Mouse (Mus musculus): ENCODE results near the gene Gm49630. TPM values are rescaled to one million over a fixed set of nuclear protein-coding genes. Genes with fewer than 3 reads are reported as not detected.
"Not testable (repeated sequence)": the region's sequence is repeated elsewhere in the genome, so short reads cannot be mapped to it uniquely, and the experiment has no call there.

Gm49630 gene
- polyA plus RNA-seq, 1 experiment from 2014 or later: not detected

DNA sequence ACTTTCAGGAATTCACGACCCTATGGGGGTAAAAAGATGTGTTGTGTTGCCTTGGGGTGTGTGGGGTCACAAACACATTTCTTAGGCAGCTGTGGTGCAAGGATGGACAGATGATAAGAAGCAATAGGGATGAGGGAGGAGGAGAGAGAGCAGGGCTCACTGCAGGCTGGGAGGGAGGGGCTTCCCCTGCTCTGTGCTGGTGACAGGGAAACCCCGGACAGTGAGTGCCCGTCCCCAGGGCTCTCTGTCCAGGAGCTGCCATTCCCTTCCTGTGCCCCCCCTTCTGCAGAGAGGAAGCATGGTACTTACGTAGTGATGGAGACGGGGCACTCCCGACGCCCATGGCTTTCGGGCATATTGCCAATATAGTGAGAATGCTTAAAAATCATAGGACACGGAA lies 34.4 kb downstream of the Gm49630 start:
- H3K4me1 ChIP-seq (ENCODE audit: control insufficient read depth, insufficient read depth, low read length); H3K4me2 ChIP-seq (ENCODE audit: low read depth, low read length); H3K9ac ChIP-seq (ENCODE audit: low read length); H3K9me3 ChIP-seq (replicated peaks; ENCODE audit: control insufficient read depth, low read length); ATAC-seq (ENCODE audit: insufficient read depth, low FRiP score); H3K36me3 ChIP-seq (ENCODE audit: control insufficient read depth, insufficient read depth, low read length); H3K27ac ChIP-seq (ENCODE audit: low read length); H3K4me3 ChIP-seq (replicated peaks; ENCODE audit: low read length); H3K27me3 ChIP-seq (ENCODE audit: control insufficient read depth, insufficient read depth, low read length): not testable (repeated sequence)
- WGBS: 65% methylated on average over 7 of the region's 9 CpGs

DNA sequence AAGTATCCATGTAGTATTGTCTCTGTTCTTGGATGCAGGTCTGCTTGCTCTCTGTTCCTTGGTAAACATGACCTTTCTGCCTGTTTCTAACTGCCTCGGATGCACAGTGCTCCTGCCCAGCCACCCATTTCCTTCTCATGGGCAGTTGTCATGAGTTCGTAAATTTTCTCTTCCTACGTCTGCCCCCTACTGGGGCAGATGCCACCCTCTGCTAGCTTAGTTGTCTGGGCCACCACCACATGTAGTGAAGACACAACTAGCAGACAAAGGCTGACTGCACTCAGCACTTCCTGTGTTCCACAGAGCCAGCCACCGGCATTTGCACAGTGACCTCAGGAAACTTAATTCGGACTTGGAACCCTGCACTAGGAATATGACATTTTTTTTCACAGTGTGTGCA lies 39.0 kb downstream of the Gm49630 start:
- H3K27ac ChIP-seq (ENCODE audit: low read length); H3K9ac ChIP-seq (ENCODE audit: low read length); H3K4me3 ChIP-seq (replicated peaks; ENCODE audit: low read length); H3K9me3 ChIP-seq (replicated peaks; ENCODE audit: control insufficient read depth, low read length); H3K36me3 ChIP-seq (ENCODE audit: control insufficient read depth, insufficient read depth, low read length); H3K4me1 ChIP-seq (ENCODE audit: control insufficient read depth, insufficient read depth, low read length); H3K27me3 ChIP-seq (ENCODE audit: control insufficient read depth, insufficient read depth, low read length); ATAC-seq (ENCODE audit: insufficient read depth, low FRiP score); H3K4me2 ChIP-seq (ENCODE audit: low read depth, low read length): not testable (repeated sequence)
- WGBS: 66% methylated on average over 3 of the region's 5 CpGs

- WGBS: 31% methylated on average over 4 of the region's 8 CpGs
- not testable (repeated sequence) for H3K27ac ChIP-seq (ENCODE audit: low read length)
Measured at GRCm38 (mm10) chr17:7326415-7326814, 45.4 kb downstream of the Gm49630 start.

DNA sequence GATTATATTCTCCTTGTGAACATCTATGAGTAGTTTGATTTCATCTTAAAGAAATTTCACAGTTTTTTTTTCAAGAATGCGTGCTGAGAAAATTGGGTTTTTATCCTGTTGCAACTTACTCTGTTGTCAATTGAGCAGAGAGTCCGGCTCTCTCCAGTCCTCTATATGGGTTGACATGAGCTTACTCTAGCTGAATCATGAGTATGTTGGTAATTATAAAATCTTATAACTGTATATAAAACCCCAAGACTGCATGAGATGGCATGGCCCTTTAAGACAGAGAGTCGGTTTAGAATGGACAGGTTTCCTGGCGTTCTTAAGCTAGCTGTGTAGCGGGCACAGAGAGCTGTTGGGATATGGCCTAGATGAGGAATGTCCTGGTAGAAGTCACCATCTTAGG lies 47.4 kb downstream of the Gm49630 start, which contains the start of gene Tcp10a:
Gene Tcp10a, plus strand, starts transcription at position 301 of the 400 bp plus-strand sequence.
- H3K4me2 ChIP-seq (ENCODE audit: low read depth, low read length); H3K27ac ChIP-seq (ENCODE audit: low read length); ATAC-seq (ENCODE audit: insufficient read depth, low FRiP score); H3K36me3 ChIP-seq (ENCODE audit: control insufficient read depth, insufficient read depth, low read length); H3K9me3 ChIP-seq (replicated peaks; ENCODE audit: control insufficient read depth, low read length); H3K4me1 ChIP-seq (ENCODE audit: control insufficient read depth, insufficient read depth, low read length); H3K9ac ChIP-seq (ENCODE audit: low read length); H3K27me3 ChIP-seq (ENCODE audit: control insufficient read depth, insufficient read depth, low read length); H3K4me3 ChIP-seq (replicated peaks; ENCODE audit: low read length): not testable (repeated sequence)
- WGBS: 88% methylated on average over 3 of the region's 5 CpGs

More at GRCm38 (mm10) chr17:7326415-7326814, 45.4 kb downstream of the Gm49630 start:
- not testable (repeated sequence) for H3K4me3 ChIP-seq (replicated peaks; ENCODE audit: low read length); H3K4me1 ChIP-seq (ENCODE audit: control insufficient read depth, insufficient read depth, low read length); H3K4me2 ChIP-seq (ENCODE audit: low read depth, low read length); H3K36me3 ChIP-seq (ENCODE audit: control insufficient read depth, insufficient read depth, low read length); H3K9me3 ChIP-seq (replicated peaks; ENCODE audit: control insufficient read depth, low read length); H3K27me3 ChIP-seq (ENCODE audit: control insufficient read depth, insufficient read depth, low read length); H3K9ac ChIP-seq (ENCODE audit: low read length); ATAC-seq (ENCODE audit: insufficient read depth, low FRiP score)

DNA sequence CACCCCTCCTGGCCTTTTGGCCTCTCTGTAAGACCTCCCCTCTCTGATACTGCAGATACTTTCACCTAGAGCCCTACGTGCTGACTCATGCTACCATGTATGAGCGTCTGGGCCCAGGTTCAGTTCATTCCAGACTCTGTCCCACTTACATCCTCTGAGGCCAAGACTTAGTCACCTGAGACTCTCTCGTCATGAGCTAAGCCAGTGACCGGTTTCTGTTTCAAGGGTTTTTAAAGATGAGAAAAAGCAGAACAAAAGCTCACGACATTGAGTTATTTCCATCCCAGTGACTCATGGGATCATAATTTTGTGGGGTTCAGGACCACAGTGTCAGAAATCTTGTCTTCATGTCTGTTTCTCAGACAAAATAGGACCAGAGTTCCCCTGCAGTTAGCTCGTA lies 52.0 kb downstream of the Gm49630 start:
- ATAC-seq (ENCODE audit: insufficient read depth, low FRiP score); H3K9ac ChIP-seq (ENCODE audit: low read length); H3K4me1 ChIP-seq (ENCODE audit: control insufficient read depth, insufficient read depth, low read length); H3K27ac ChIP-seq (ENCODE audit: low read length); H3K27me3 ChIP-seq (ENCODE audit: control insufficient read depth, insufficient read depth, low read length); H3K36me3 ChIP-seq (ENCODE audit: control insufficient read depth, insufficient read depth, low read length); H3K9me3 ChIP-seq (replicated peaks; ENCODE audit: control insufficient read depth, low read length); H3K4me2 ChIP-seq (ENCODE audit: low read depth, low read length); H3K4me3 ChIP-seq (replicated peaks; ENCODE audit: low read length): not testable (repeated sequence)
- 73% methylated on average over 6 of the region's 6 CpGs for WGBS

DNA sequence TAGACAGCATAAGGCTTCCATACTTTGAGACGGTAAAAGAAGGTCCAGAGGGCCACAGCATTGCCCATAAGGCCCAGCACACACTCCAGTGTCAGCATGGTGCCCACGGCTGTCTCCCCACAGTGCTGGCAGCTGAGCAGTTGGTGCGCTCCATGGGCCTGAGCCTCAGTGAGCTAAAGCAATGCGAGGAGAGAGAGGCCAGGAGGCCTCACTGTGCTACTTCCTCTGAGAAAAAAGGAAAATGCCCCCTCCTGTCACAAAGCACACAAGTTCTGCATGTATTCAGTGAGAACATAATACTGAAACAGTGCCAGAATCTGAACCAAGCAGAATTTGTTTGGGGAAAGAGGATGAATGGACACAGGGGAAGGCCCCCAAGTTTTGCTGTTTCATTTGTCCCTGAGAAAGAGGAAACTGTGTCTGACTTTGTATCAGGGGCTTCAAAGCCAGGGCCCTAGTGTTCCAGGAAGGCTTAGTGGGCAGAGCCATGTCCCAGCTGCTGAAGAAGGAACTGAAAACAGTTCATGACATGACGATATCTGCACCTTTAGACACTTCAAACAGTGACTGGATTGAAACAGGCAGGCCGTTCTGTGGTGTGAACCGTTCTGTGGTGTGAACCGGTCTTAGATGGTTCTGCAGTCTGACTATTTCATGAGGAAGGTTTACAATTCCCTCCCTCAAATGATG lies 55.9 kb downstream of the Gm49630 start:
- H3K36me3 ChIP-seq (ENCODE audit: control insufficient read depth, insufficient read depth, low read length); H3K4me2 ChIP-seq (ENCODE audit: low read depth, low read length); H3K4me3 ChIP-seq (replicated peaks; ENCODE audit: low read length); H3K27ac ChIP-seq (ENCODE audit: low read length); H3K4me1 ChIP-seq (ENCODE audit: control insufficient read depth, insufficient read depth, low read length); H3K27me3 ChIP-seq (ENCODE audit: control insufficient read depth, insufficient read depth, low read length); ATAC-seq (ENCODE audit: insufficient read depth, low FRiP score); H3K9me3 ChIP-seq (replicated peaks; ENCODE audit: control insufficient read depth, low read length); H3K9ac ChIP-seq (ENCODE audit: low read length): not testable (repeated sequence)
- WGBS: 87% methylated on average over 6 of the region's 8 CpGs

GRCm38 (mm10) chr17:7306278-7307196 lies 65.2 kb downstream of the Gm49630 start:
- H3K36me3 ChIP-seq (ENCODE audit: control insufficient read depth, insufficient read depth, low read length); H3K4me1 ChIP-seq (ENCODE audit: control insufficient read depth, insufficient read depth, low read length); H3K4me3 ChIP-seq (replicated peaks; ENCODE audit: low read length); H3K27me3 ChIP-seq (ENCODE audit: control insufficient read depth, insufficient read depth, low read length); H3K4me2 ChIP-seq (ENCODE audit: low read depth, low read length); H3K27ac ChIP-seq (ENCODE audit: low read length); H3K9me3 ChIP-seq (replicated peaks; ENCODE audit: control insufficient read depth, low read length); H3K9ac ChIP-seq (ENCODE audit: low read length): not testable (repeated sequence)
- ATAC-seq (ENCODE audit: insufficient read depth, low FRiP score): peak; percentile 76; the same call in 1 of the 2 replicates
- 58% methylated on average over 8 of the region's 8 CpGs for WGBS

Other genes with a start within 250 kb of the Gm49630 start
- 7.2 and 7.8 TPM in 2 replicates for gene Rps6ka2, start 201.9 kb downstream of the Gm49630 start, polyA plus RNA-seq (2015; fragmentation: Nextera tagmentation; extraction: Ambion mirVana)
- gene Tcp10a, start 47.3 kb downstream of the Gm49630 start, polyA plus RNA-seq (2015; fragmentation: Nextera tagmentation; extraction: Ambion mirVana): not detected in 2 replicates
- not detected in 2 replicates for gene Ttll2, start 19.3 kb downstream of the Gm49630 start, polyA plus RNA-seq (2015; fragmentation: Nextera tagmentation; extraction: Ambion mirVana)
- gene Unc93a2, start 13.5 kb upstream of the Gm49630 start, polyA plus RNA-seq (2015; fragmentation: Nextera tagmentation; extraction: Ambion mirVana): not detected in 2 replicates

Data from stomach, embryonic 16.5 days (tissue).